Mouse (Mus musculus) CH12.LX (cell line): ENCODE measurements around the gene Bmyc. TPM values are rescaled to one million over a fixed set of nuclear protein-coding genes. Genes with fewer than 3 reads are reported as not detected.

Experiments used
- DNase-seq: peaks from one replicate; pipeline ENCODE4 v3.0.0-alpha.2; 2013; ENCODE audit errors: extremely low read depth
- H3K27ac ChIP-seq: 2 replicates; pipeline ENCODE4 v1.5.1; 2012; ENCODE audit warnings: low read depth, mild to moderate bottlenecking, control low read depth, moderate library complexity; ENCODE audit not compliant: insufficient read depth
- H3K27me3 ChIP-seq: replicated peaks from 2 replicates; pipeline ENCODE3; 2012; ENCODE audit warnings: inconsistent platforms
- H3K36me3 ChIP-seq, 2 experiments: replicated peaks in 1 of 2; 2 replicates each; pipeline versions ENCODE3 to v1.6.1; 2012; ENCODE audit warnings: inconsistent platforms in 1 of 2, low read length in 1 of 2, mild to moderate bottlenecking in 1 of 2, mixed read lengths in 1 of 2, moderate library complexity in 1 of 2; ENCODE audit not compliant: control insufficient read depth in 1 of 2, insufficient read depth in 1 of 2
- H3K4me1 ChIP-seq, 2 experiments: 2 replicates each; pipeline ENCODE4 v1.6.1; 2012; ENCODE audit warnings: inconsistent platforms in 1 of 2, moderate library complexity in 1 of 2; ENCODE audit not compliant: insufficient read depth in 2 of 2, control insufficient read depth in 1 of 2
- H3K4me2 ChIP-seq: 2 replicates; pipeline ENCODE4 v1.6.1; 2012; ENCODE audit warnings: low read depth, mild to moderate bottlenecking, control low read depth; ENCODE audit not compliant: poor library complexity, insufficient read depth, severe bottlenecking
- H3K4me3 ChIP-seq, 3 experiments: fragments of 150-350 bp in 1 of 3; sonication (generic) in 1 of 3; replicated peaks in 1 of 3; 2 replicates each; pipeline versions ENCODE3 to v1.5.1; 2011 to 2012; ENCODE audit warnings: low read depth in 2 of 3, low read length in 2 of 3, mild to moderate bottlenecking in 2 of 3, moderate library complexity in 2 of 3, control low read depth in 1 of 3, improper control_type of control experiment in 1 of 3, inconsistent platforms in 1 of 3, mixed read lengths in 1 of 3; ENCODE audit not compliant: poor library complexity in 1 of 3
- H3K79me2 ChIP-seq: replicated peaks from 2 replicates; pipeline ENCODE4 v1.6.1; 2012; ENCODE audit warnings: mild to moderate bottlenecking, moderate library complexity; ENCODE audit not compliant: control insufficient read depth, poor library complexity, insufficient read depth, severe bottlenecking; ENCODE audit errors: extremely low read depth
- H3K9ac ChIP-seq: 2 replicates; pipeline ENCODE4 v1.6.1; 2012; ENCODE audit warnings: low read depth, mild to moderate bottlenecking, control low read depth, moderate library complexity; ENCODE audit not compliant: insufficient read depth
- H3K9me3 ChIP-seq: replicated peaks from 2 replicates; pipeline ENCODE3; 2012; ENCODE audit warnings: low read length, inconsistent platforms, mixed read lengths
- BHLHE40 ChIP-seq: IDR thresholded peaks from 2 replicates; pipeline ENCODE4 v1.6.1; 2011; ENCODE audit warnings: mild to moderate bottlenecking, low read depth, low read length, improper control_type of control experiment
- CTCF ChIP-seq, 2 experiments: IDR thresholded peaks in 1 of 2; conservative IDR thresholded peaks in 1 of 2; 2 replicates each; pipeline ENCODE4 v1.5.1; 2011 to 2012; ENCODE audit warnings: low read depth in 2 of 2, low read length in 2 of 2, improper control_type of control experiment in 1 of 2, inconsistent platforms in 1 of 2, mild to moderate bottlenecking in 1 of 2, moderate library complexity in 1 of 2
- E2F4 ChIP-seq: IDR thresholded peaks from 2 replicates; pipeline ENCODE4 v1.6.1; 2011; ENCODE audit warnings: low read depth, low read length, improper control_type of control experiment; ENCODE audit not compliant: insufficient replicate concordance
- ELF1 ChIP-seq: IDR thresholded peaks from 2 replicates; pipeline ENCODE4 v1.6.1; 2014; ENCODE audit warnings: low read depth, mild to moderate bottlenecking, inconsistent platforms, low read length, improper control_type of control experiment
- HCFC1 ChIP-seq: IDR thresholded peaks from 2 replicates; pipeline ENCODE4 v1.6.1; 2012; ENCODE audit warnings: low read depth, mild to moderate bottlenecking, inconsistent platforms, low read length, improper control_type of control experiment
- KAT2A ChIP-seq: IDR thresholded peaks from 2 replicates; pipeline ENCODE4 v1.6.1; 2012; ENCODE audit warnings: low read length, improper control_type of control experiment, inconsistent platforms; ENCODE audit not compliant: insufficient replicate concordance
- MEF2A ChIP-seq: IDR thresholded peaks from 2 replicates; pipeline ENCODE4 v1.6.1; 2014; ENCODE audit warnings: low read depth, mild to moderate bottlenecking, inconsistent platforms, low read length, improper control_type of control experiment, borderline replicate concordance
- MXI1 ChIP-seq: IDR thresholded peaks from 2 replicates; pipeline ENCODE4 v1.6.1; 2011; ENCODE audit warnings: mild to moderate bottlenecking, low read depth, low read length, improper control_type of control experiment
- NRF1 ChIP-seq: IDR thresholded peaks from 2 replicates; pipeline ENCODE4 v1.6.1; 2014; ENCODE audit warnings: low read depth, mild to moderate bottlenecking, inconsistent platforms, low read length, improper control_type of control experiment, moderate library complexity
- RAD21 ChIP-seq: IDR thresholded peaks from 2 replicates; pipeline ENCODE4 v1.6.1; 2011; ENCODE audit warnings: low read depth, mild to moderate bottlenecking, low read length, improper control_type of control experiment, moderate library complexity
- RCOR1 ChIP-seq: conservative IDR thresholded peaks from 2 replicates; pipeline ENCODE4 v1.6.1; 2012; ENCODE audit warnings: low read depth, mild to moderate bottlenecking, inconsistent platforms, low read length, improper control_type of control experiment
- SMC3 ChIP-seq: IDR thresholded peaks from 2 replicates; pipeline ENCODE4 v1.6.1; 2011; ENCODE audit warnings: low read depth, low read length, improper control_type of control experiment
- TBP ChIP-seq: conservative IDR thresholded peaks from 2 replicates; pipeline ENCODE4 v1.6.1; 2011; ENCODE audit warnings: low read depth, low read length, improper control_type of control experiment
- TCF12 ChIP-seq: IDR thresholded peaks from 2 replicates; pipeline ENCODE4 v1.6.1; 2014; ENCODE audit warnings: low read depth, mild to moderate bottlenecking, inconsistent platforms, low read length, improper control_type of control experiment
- ZMIZ1 ChIP-seq: IDR thresholded peaks from 2 replicates; pipeline ENCODE4 v1.6.1; 2012; ENCODE audit warnings: low read depth, mild to moderate bottlenecking, inconsistent platforms, low read length, improper control_type of control experiment
- dilution Hi-C: fragments of 300-500 bp; cut with MboI; formaldehyde crosslinking; loops from 2 replicates; pipeline ENCODE4 v1.14.3; 2020; ENCODE audit warnings: low sequenced_read_pairs; ENCODE audit not compliant: extremely low pct_unique_long_range_greater_than_20kb, extremely low pct_ligation_motif_present
- in situ Hi-C: fragments of 300-500 bp; cut with MboI; formaldehyde crosslinking; loops from 3 replicates; pipeline ENCODE4 v1.14.3; 2019; ENCODE audit warnings: low sequenced_read_pairs, low pct_ligation_motif_present, low pct_unique_long_range_greater_than_20kb, mixed read lengths
- polyA plus RNA-seq: library from polyadenylated mRNA; unstranded; fragments of >175 nt; gene quantifications from 2 replicates; pipeline ENCODE4 v1.2.1, GENCODE M21; 2012; ENCODE audit warnings: low read depth; ENCODE audit not compliant: insufficient read length
- total RNA-seq, 2 experiments: library from RNA; depleted of rRNA; stranded (reverse); fragments of 300-350 nt in 1 of 2; fragments of >200 nt in 1 of 2; gene quantifications; 2 replicates each; pipeline ENCODE4 v1.2.3; 2012 to 2014

The Bmyc gene
- total and polyA plus RNA-seq, 3 experiments, result 10.8 to 37.2 (median 13.7) TPM

DNA sequence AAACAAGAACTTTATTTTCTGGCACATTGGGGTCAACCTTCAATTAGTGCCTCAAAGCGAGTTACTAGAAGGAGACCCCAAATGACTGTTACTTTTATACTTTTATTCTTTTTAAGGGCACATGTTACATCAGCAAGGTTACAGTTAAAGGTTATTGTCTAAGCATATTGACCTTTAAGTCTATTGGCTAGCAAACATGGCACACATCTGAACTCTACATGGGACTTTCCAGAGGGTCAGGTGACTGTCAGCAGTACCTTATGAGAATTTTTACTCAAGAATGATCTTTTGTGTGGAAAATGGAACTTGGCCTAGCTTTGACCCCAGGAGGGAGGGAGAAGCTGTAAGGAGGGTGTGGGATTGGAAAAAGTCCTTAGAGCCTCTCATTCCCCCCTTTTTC is 40.0 kb upstream of the Bmyc start:
- TF ChIP-seq BHLHE40, result 0 out of 2 replicates have a peak, but pooled peaks have one; percentile 19
- no peak for TF ChIP-seq KAT2A
- no peak overlapping the region for H3K4me2 ChIP-seq
- H3K79me2 ChIP-seq, result no peaks in the 10 kb centered on the region
- H3K9me3 ChIP-seq, result no peaks in the 10 kb centered on the region
- no peak overlapping the region for H3K4me3 ChIP-seq
- dilution Hi-C loops (no loop called here), in situ Hi-C loops (no loop called here)
- H3K27me3 ChIP-seq, result peaks cover 10% of the 10 kb centered on the region
- H3K4me1 ChIP-seq, result peaks cover 0 to 25% of the 10 kb centered on the region in 2 experiments; a peak in 3 of 4 replicates
- H3K36me3 ChIP-seq, result no peaks in the 10 kb centered on the region
- no peak overlapping the region for H3K27ac ChIP-seq
- no peak for DNase-seq
- no peak overlapping the region for H3K9ac ChIP-seq

DNA sequence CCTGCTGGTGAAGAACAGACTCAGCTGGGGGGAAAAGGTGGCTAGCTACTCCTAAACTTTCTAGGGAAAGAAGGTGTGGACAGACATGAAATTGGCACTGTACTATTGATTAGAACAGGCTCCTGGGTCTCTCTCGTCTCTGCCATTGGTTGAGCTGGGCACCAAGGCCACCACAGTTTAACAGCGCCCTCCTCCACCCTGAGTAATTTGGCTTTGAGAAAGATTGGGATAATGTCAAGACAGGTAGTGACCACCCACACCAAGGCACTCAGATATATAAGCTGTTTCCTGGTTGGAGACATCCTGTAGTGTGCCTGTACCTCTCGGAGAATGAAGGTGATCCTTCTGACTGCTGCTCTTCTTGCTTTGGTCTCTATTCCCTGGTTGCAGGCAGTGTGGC is 30.1 kb upstream of the Bmyc start, which contains the start of gene Lcn6:
Gene Lcn6 (plus strand): TSS at position 301 of the 400 bp plus-strand sequence.
- H3K9ac ChIP-seq, result no peak within 1 kb of the TSS
- in situ Hi-C loops (no loop called here), dilution Hi-C loops (no loop called here)
- H3K4me1 ChIP-seq, result peaks cover 4 to 36% of the 10 kb centered on the region in 2 experiments
- H3K4me3 ChIP-seq, result no peak within 1 kb of the TSS
- H3K4me2 ChIP-seq, result no peak within 1 kb of the TSS
- no peak within 1 kb of the TSS for H3K27ac ChIP-seq
- no peaks in the 10 kb centered on the region for H3K79me2 ChIP-seq
- no peaks in the 10 kb centered on the region for H3K36me3 ChIP-seq
- H3K9me3 ChIP-seq, result no peaks in the 10 kb centered on the region
- no peak for DNase-seq
- no peak for TF ChIP-seq HCFC1
- no peak for TF ChIP-seq RAD21
- TF ChIP-seq RCOR1, result no peak
- TF ChIP-seq SMC3, result no peak
- TF ChIP-seq E2F4, result no peak
- TF ChIP-seq ZMIZ1, result no peak
- TF ChIP-seq MEF2A, result no peak
- no peak for TF ChIP-seq MXI1
- TF ChIP-seq CTCF (conservative IDR thresholded peaks at IDR 0.05 in 1 of 2, IDR thresholded peaks at IDR 0.05 in 1 of 2; ENCODE audit: low read depth in 2 of 2, low read length in 2 of 2), result no peak
- TF ChIP-seq TBP, result no peak
- no peak for TF ChIP-seq NRF1
- no peak for TF ChIP-seq ELF1
- TF ChIP-seq TCF12, result no peak
- peaks cover 18% of the 10 kb centered on the region for H3K27me3 ChIP-seq
